Mouse (Mus musculus) adipose tissue, adult 10 weeks (tissue): ENCODE measurements around the gene Olfr1346. TPM values are rescaled to one million over a fixed set of nuclear protein-coding genes. Genes with fewer than 3 reads are reported as not detected.

Source experiments
- polyA plus RNA-seq: library from polyadenylated mRNA; stranded (reverse); fragments of 350-450 nt; fragmentation: Illumina TruSeq; extraction: RNeasy Lipid Tissue Mini Kit (QIAGEN cat#74804); gene quantifications from one replicate; pipeline ENCODE4 v1.2.3, GENCODE M21; 2014; ENCODE audit warnings: low read depth, low replicate concordance

The Olfr1346 gene
- not detected for polyA plus RNA-seq

DNA sequence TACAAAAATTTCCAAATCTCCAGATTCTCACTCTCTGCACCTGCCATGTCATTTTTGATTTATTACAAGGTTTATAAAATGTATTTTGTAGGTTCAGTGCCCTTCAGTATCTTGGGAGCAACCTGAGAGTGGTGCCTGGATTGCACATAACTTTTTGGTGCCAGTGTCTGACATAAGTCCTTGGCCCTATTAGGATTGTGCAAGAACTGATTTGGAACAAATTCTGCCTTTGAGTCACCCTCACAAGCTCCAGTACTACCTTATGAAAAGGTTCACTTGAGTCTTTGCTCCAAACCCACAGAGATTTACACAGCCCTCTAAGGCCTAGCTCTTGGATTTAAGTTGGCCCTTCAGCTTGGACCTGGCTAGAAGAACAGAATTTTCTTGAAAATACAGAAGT, at the start of gene Olfr1346:
Gene Olfr1346, plus strand, starts transcription at position 151 of the 400 bp plus-strand sequence.

DNA sequence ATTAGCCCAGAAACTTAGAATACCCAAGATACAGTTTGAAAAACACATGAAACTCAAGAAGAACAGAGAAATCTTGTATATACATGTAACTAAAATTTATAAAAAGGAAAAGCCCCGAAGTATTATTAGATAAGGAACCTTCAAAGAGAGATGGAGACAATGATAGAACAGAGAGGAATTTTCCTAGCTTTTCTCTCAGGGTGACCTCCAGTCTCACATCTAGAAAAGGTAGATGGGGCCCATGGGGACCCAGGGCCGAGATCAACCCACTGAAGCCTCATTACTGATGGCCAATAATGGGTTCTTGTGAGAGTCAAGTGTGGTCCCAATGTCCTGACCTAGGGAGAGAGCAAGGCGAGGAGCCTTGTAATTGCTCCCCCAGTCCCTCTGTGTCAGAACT, 28.5 kb upstream of the Olfr1346 start, which contains the start of gene Olfr1344:
Gene Olfr1344, plus strand, starts transcription at position 301 of the 400 bp plus-strand sequence.

DNA sequence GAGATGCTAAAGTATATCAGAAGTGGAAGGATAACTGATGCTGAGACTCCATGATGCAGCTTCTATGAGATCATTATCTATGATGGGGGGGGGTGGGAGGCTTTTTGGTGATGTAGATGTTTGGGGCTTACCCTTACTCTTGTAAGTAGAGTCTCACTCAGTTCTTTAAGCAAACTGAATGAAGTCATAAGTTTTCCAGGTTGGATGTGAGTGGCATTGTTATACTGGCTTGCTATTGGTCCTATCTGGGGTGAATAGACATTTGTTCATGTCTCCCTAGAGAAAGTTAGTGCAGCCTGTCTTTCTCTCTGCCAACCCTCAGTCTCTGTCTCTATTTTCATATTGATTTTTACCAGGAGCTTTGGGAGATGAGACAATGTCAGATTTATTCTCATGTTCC, 11.0 kb upstream of the Olfr1346 start, which contains the start of gene Olfr1336:
Gene Olfr1336, plus strand, starts transcription at position 301 of the 400 bp plus-strand sequence.

DNA sequence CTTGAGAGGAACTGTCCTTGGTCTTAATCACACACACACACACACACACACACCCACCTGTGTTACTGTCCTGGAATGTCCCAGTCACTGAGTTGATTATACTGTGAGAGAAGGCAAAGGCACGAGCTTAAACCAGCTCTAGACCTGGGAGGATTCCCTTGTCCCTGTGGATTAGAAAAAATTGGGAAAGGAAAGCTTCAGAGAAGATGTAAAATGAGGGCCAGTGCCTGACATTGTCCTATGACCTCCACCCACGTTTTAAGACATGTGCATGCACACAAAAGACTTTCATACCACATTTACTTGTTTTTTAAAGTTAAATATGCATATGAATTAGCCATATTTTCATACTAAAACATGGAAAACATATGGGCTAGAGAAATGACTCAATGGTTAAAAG, 19.9 kb downstream of the Olfr1346 start, which contains the start of gene Olfr5:
Gene Olfr5, minus strand, starts transcription at position 101 of the 400 bp plus-strand sequence.

DNA sequence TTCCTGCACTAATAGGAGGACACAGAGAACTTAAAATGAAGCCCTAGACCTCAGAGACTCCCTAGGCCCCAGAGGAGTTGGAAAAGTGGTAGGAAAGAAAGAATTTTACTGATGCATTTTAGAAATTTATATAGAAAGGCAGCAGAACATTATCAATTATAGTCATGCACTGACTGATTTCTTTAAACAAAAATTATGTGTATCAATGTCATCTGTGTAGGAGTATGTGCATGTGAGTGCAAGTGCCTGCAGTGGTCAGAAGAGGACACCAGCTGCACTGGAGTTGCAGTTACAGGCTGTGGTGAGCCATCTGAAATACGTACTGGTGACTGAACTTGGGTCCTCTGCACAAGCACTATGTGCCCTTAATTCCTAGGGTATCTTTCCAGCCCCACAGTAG, 32.8 kb downstream of the Olfr1346 start, which contains the start of gene Olfr1347:
Gene Olfr1347, minus strand, starts transcription at position 101 of the 400 bp plus-strand sequence.

DNA sequence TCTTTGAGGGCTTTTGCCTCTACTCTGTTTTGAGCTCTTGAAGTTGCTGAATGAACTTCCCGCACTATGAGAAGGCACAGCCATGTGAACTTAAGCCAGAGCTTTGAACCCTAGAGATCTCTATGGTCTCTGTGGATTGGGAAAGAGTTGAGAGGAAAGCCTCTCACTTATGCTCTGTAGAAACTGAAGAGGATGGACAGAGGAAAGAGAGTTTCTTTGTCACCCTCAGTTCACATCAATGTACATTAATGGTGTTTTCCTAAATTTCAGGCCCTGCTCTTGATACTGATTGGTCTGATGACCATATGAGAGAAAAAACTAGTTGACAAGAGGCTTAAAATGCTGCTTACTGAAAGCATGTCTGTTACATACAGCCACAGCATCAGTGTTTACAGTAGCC, 41.7 kb downstream of the Olfr1346 start, which contains the start of gene Olfr1348:
Gene Olfr1348, minus strand, starts transcription at position 101 of the 400 bp plus-strand sequence.

DNA sequence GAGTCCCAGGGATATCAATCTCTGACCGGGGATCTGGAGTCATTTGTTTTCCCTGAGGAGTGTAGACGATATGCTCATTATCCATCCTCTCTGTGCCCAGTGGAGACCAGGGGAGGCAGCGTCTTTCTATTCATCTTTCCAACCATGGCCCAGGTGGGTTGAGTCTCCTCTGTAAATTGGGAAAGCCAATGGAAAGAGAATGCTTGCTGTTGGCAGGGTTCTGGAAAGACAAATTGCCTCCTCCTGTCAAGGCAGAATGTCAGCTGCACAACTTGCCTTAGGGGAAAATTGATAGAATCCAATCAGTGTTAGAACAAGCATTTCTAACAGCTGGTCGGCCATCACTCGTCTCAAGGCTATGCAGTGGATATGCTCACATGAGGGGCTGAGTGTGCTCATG, 55.9 kb downstream of the Olfr1346 start, which contains the start of gene Olfr1349:
Gene Olfr1349, minus strand, starts transcription at position 101 of the 400 bp plus-strand sequence.

Other genes starting within 250 kb of the Olfr1346 start
- gene Zscan5b, start 244.8 kb upstream of the Olfr1346 start, polyA plus RNA-seq, result not detected
- gene Epp13, start 214.4 kb upstream of the Olfr1346 start, polyA plus RNA-seq, result 1,688 TPM
- 5.4 TPM for gene Zfp667, start 180.5 kb upstream of the Olfr1346 start, polyA plus RNA-seq
- 2.5 TPM for gene Zfp583, start 135.8 kb upstream of the Olfr1346 start, polyA plus RNA-seq
- 0.71 TPM for gene Gm3854, start 123.3 kb upstream of the Olfr1346 start, polyA plus RNA-seq
- gene Zfp78, start 103.8 kb upstream of the Olfr1346 start, polyA plus RNA-seq, result 3.4 TPM
- 7.0 TPM for gene Zfp28, start 83.8 kb upstream of the Olfr1346 start, polyA plus RNA-seq
- gene Smim17, start 68.4 kb upstream of the Olfr1346 start, polyA plus RNA-seq, result not detected
- gene Gm20715, start 56.8 kb upstream of the Olfr1346 start, polyA plus RNA-seq, result 0.10 TPM
- not detected for gene Olfr1344, start 28.4 kb upstream of the Olfr1346 start, polyA plus RNA-seq
- not detected for gene Olfr1336, start 10.9 kb upstream of the Olfr1346 start, polyA plus RNA-seq
- not detected for gene Olfr5, start 19.8 kb downstream of the Olfr1346 start, polyA plus RNA-seq
- not detected for gene Olfr1347, start 32.7 kb downstream of the Olfr1346 start, polyA plus RNA-seq
- gene Olfr1348, start 41.6 kb downstream of the Olfr1346 start, polyA plus RNA-seq, result not detected
- 0.14 TPM for gene Olfr1349, start 55.8 kb downstream of the Olfr1346 start, polyA plus RNA-seq
- not detected for gene Olfr1350, start 97.7 kb downstream of the Olfr1346 start, polyA plus RNA-seq
- gene Zim1, start 229.3 kb downstream of the Olfr1346 start, polyA plus RNA-seq, result 1.4 TPM